8 mouse cellular contexts compared by ENCODE assay signal in the genomic region with DNA sequence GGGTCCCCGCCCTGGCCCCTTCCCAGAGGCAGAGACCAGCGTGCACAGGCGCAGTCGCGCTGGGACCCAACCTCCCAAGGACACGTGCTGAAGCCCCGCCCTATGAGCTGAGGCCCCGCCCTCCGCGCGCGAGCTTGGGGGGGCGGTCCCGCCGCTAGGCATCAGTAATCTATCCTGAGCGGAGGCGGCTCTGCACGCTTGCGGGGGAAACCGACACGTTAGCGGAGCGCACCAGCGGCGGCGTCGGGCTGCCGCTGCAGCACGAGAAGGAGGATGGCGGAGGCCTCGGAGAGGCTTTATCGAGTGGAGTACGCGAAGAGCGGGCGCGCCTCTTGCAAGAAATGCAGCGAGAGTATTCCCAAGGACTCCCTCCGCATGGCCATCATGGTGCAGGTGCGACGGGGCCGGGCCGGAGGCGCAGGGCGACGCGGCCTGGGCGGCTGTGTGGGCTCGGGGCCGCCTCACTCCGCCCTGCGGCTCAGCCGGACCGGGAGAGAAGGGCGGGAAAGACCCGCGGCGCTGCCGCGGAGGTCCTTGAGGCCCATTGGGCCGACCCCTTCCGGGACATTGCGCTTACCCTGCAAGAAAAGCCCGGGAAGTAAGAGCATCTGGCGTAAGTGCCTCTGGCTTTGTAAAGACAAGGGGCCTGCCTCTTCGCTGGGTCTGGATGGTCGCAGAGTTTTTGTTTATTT. TPM values are rescaled to one million over a fixed set of nuclear protein-coding genes. Genes with fewer than 3 reads are reported as not detected.
DNase-seq lines count a peak whose midpoint lies in the region; ATAC-seq and TF ChIP-seq lines count a peak whose summit lies in the region.

Gene Parp1, plus strand, starts transcription at position 164 of the 692 bp plus-strand sequence.

- H3K4me1 ChIP-seq in embryonic facial prominence, embryonic 14.5 days (ENCODE audit: control insufficient read depth, insufficient read depth, low read length) = peaks cover 16% of the 10 kb centered on the region
- peaks cover 15% of the 10 kb centered on the region for H3K4me1 ChIP-seq in limb, embryonic 14.5 days (ENCODE audit: control insufficient read depth, insufficient read depth, low read length)
- peaks cover 11% of the 10 kb centered on the region; the same call in 1 of the 2 replicates for H3K4me1 ChIP-seq in midbrain, postnatal 0 days (ENCODE audit: insufficient read depth, low read length)

- H3K36me3 ChIP-seq in embryonic facial prominence, embryonic 14.5 days (ENCODE audit: control insufficient read depth, insufficient read depth, low read length) = peaks cover 13% of the 10 kb centered on the region
- H3K36me3 ChIP-seq in limb, embryonic 14.5 days (ENCODE audit: control insufficient read depth, insufficient read depth, low read length) = peaks cover 11% of the 10 kb centered on the region
- peaks cover 8% of the 10 kb centered on the region; the same call in 1 of the 2 replicates for H3K36me3 ChIP-seq in midbrain, postnatal 0 days (ENCODE audit: insufficient read depth, low read length)

- WGBS in embryonic facial prominence, embryonic 14.5 days = under 1% methylated on average over 37 of the region's 67 CpGs
- under 1% methylated on average over 55 of the region's 67 CpGs for WGBS in limb, embryonic 14.5 days
- WGBS in midbrain, postnatal 0 days = under 1% methylated on average over 66 of the region's 67 CpGs

- H3K27ac ChIP-seq in embryonic facial prominence, embryonic 14.5 days (replicated peaks; ENCODE audit: low read depth, low read length) = peak within 1 kb of the TSS; percentile 94
- peak within 1 kb of the TSS; percentile 91 for H3K27ac ChIP-seq in limb, embryonic 14.5 days (replicated peaks; ENCODE audit: low read depth, low read length)
- H3K27ac ChIP-seq in midbrain, postnatal 0 days (ENCODE audit: low read depth, low read length) = peak within 1 kb of the TSS; percentile 90

- no peak for TF ChIP-seq CTCF in midbrain, postnatal 0 days (IDR thresholded peaks at IDR 0.05)

- H3K27me3 ChIP-seq in embryonic facial prominence, embryonic 14.5 days (replicated peaks; ENCODE audit: control insufficient read depth, insufficient read depth, low read length) = no peaks in the 10 kb centered on the region
- H3K27me3 ChIP-seq in limb, embryonic 14.5 days (ENCODE audit: control insufficient read depth, insufficient read depth, low read length) = no peaks in the 10 kb centered on the region
- H3K27me3 ChIP-seq in midbrain, postnatal 0 days (ENCODE audit: insufficient read depth, low read length) = no peaks in the 10 kb centered on the region

- peak; percentile 97 for ATAC-seq in embryonic facial prominence, embryonic 14.5 days (ENCODE audit: low read depth)
- ATAC-seq in limb, embryonic 14.5 days (ENCODE audit: low FRiP score, low read depth) = peak; percentile 99
- ATAC-seq in midbrain, postnatal 0 days (ENCODE audit: low FRiP score) = peak; percentile 96

- H3K9me3 ChIP-seq in embryonic facial prominence, embryonic 14.5 days (ENCODE audit: control insufficient read depth, low read length) = no peaks in the 10 kb centered on the region
- no peaks in the 10 kb centered on the region for H3K9me3 ChIP-seq in limb, embryonic 14.5 days (ENCODE audit: control insufficient read depth, low read length)
- no peaks in the 10 kb centered on the region for H3K9me3 ChIP-seq in midbrain, postnatal 0 days (ENCODE audit: low read length)

- H3K4me3 ChIP-seq in embryonic facial prominence, embryonic 14.5 days (ENCODE audit: low read depth, low read length) = peak within 1 kb of the TSS; percentile 91
- H3K4me3 ChIP-seq in limb, embryonic 14.5 days (replicated peaks; ENCODE audit: low read length) = peak within 1 kb of the TSS; percentile 81
- peak within 1 kb of the TSS; percentile 95 for H3K4me3 ChIP-seq in midbrain, postnatal 0 days (ENCODE audit: low read depth, low read length)

- TF ChIP-seq POLR2A in limb, embryonic 14.5 days (IDR thresholded peaks at IDR 0.05; ENCODE audit: borderline replicate concordance, extremely low read depth, insufficient read depth, insufficient read length) = 0 out of 2 replicates have a peak, but pooled peaks have one; percentile 82

- H3K4me2 ChIP-seq in embryonic facial prominence, embryonic 14.5 days (ENCODE audit: low read depth, low read length) = peak within 1 kb of the TSS; percentile 95
- peak within 1 kb of the TSS; percentile 70 for H3K4me2 ChIP-seq in limb, embryonic 14.5 days (replicated peaks; ENCODE audit: low read depth, low read length, severe bottlenecking)
- peak within 1 kb of the TSS; percentile 90 for H3K4me2 ChIP-seq in midbrain, postnatal 0 days (ENCODE audit: low read depth, low read length, poor library complexity, severe bottlenecking)

- peak within 1 kb of the TSS; percentile 89 for H3K9ac ChIP-seq in embryonic facial prominence, embryonic 14.5 days (ENCODE audit: low read depth, low read length)
- H3K9ac ChIP-seq in limb, embryonic 14.5 days (ENCODE audit: low read depth, low read length, severe bottlenecking) = peak within 1 kb of the TSS; percentile 76
- peak within 1 kb of the TSS; percentile 91 for H3K9ac ChIP-seq in midbrain, postnatal 0 days (replicated peaks; ENCODE audit: low read length, poor library complexity, severe bottlenecking)

- DNase-seq in 3T3-L1 (ENCODE audit: low read depth, low spot score) = peak; percentile 88
- DNase-seq in adrenal gland, postnatal 4 days (ENCODE audit: low spot score in 2 of 2) = peak; percentile 90 to 94
- DNase-seq in embryonic facial prominence, embryonic 14.5 days (ENCODE audit: low spot score) = peak; percentile 98
- DNase-seq in heart, adult 8-10 months (ENCODE audit: low spot score) = peak; percentile 95
- DNase-seq in kidney, adult 9 months = peak; percentile 98
- peak; percentile 94 for DNase-seq in limb, embryonic 14.5 days (ENCODE audit: low spot score)
- peak; percentile 96 for DNase-seq in midbrain, postnatal 0 days (ENCODE audit: low spot score)
- peak; percentile 90 to 94 for DNase-seq in spleen, postnatal 14 days (ENCODE audit: low spot score in 2 of 2)

RNA-seq across cellular contexts. Expression of gene Parp1, which starts in this region (rescaled TPM):
- 100 to 1,000 TPM; 120 to 131 TPM for total RNA-seq in adrenal gland, postnatal 4 days (2021)
- polyA plus RNA-seq in embryonic facial prominence, embryonic 14.5 days (2014; fragmentation: Nextera tagmentation; extraction: Ambion mirVana) = 90.5 and 103 TPM in 2 replicates
- 10 to 100 TPM; 53.7 to 65.2 (median 57.6) TPM for total RNA-seq in heart, adult 8-10 months (2022)
- polyA plus RNA-seq in limb, embryonic 14.5 days (2012; rRNA removed) = 89.0 and 107 TPM in 2 replicates
- polyA plus RNA-seq in limb, embryonic 14.5 days (2014; fragmentation: Nextera tagmentation; extraction: Ambion mirVana) = 108 and 113 TPM in 2 replicates
- total RNA-seq in midbrain, postnatal 0 days (2014; rRNA removed) = 65.9 and 66.3 TPM in 2 replicates
- polyA plus RNA-seq in midbrain, postnatal 0 days (2015; fragmentation: Nextera tagmentation; extraction: Ambion mirVana) = 43.0 and 43.2 TPM in 2 replicates

Comparison
In these comparisons a context has a peak if more than half of its experiments do, and no peak if none do; other contexts are left out.
1. Peak in every context shown above with its lines: DNase-seq, ATAC-seq, H3K4me3 ChIP-seq and H3K27ac ChIP-seq.